Mouse (Mus musculus): ENCODE data around the gene Crb2. TPM values are rescaled to one million over a fixed set of nuclear protein-coding genes. Genes with fewer than 3 reads are reported as not detected.

Crb2 gene
- polyA plus RNA-seq, 1 experiment from 2014 or later: 10.3 TPM

- no peak overlapping the region for H3K4me3 ChIP-seq (replicated peaks)
- no peaks in the 10 kb centered on the region for H3K9me3 ChIP-seq
- H3K27ac ChIP-seq: no peak overlapping the region; the same call in 1 of the 2 replicates
- peaks cover 42% of the 10 kb centered on the region for H3K36me3 ChIP-seq
- 0 out of 2 replicates have a peak, but pooled peaks cover 13% of the 10 kb centered on the region for H3K4me1 ChIP-seq (replicated peaks)
- 75% methylated on average over 7 of the region's 7 CpGs for WGBS
- H3K9ac ChIP-seq (replicated peaks): no peak overlapping the region
- ATAC-seq: peak; percentile 51
- peaks cover 11% of the 10 kb centered on the region; the same call in 1 of the 2 replicates for H3K27me3 ChIP-seq
- no peak overlapping the region for H3K4me2 ChIP-seq (replicated peaks)
Observed at GRCm38 (mm10) chr2:37788176-37788962, 12.3 kb downstream of the Crb2 start.

- H3K4me1 ChIP-seq (replicated peaks): 0 out of 2 replicates have a peak, but pooled peaks cover 13% of the 10 kb centered on the region
- no peak overlapping the region for H3K4me3 ChIP-seq (replicated peaks)
- WGBS: 92% methylated on average over 5 of the region's 5 CpGs
- H3K9me3 ChIP-seq: no peaks in the 10 kb centered on the region
- no peak for ATAC-seq
- H3K36me3 ChIP-seq: peaks cover 43% of the 10 kb centered on the region
- H3K4me2 ChIP-seq (replicated peaks): no peak overlapping the region
- H3K9ac ChIP-seq (replicated peaks): no peak overlapping the region
- H3K27me3 ChIP-seq: peaks cover 15% of the 10 kb centered on the region; the same call in 1 of the 2 replicates
- H3K27ac ChIP-seq: no peak overlapping the region
Observed at GRCm38 (mm10) chr2:37789029-37789428, 13.0 kb downstream of the Crb2 start.

GRCm38 (mm10) chr2:37789995-37790394, 13.9 kb downstream of the Crb2 start:
- peaks cover 43% of the 10 kb centered on the region for H3K36me3 ChIP-seq
- H3K27ac ChIP-seq: no peak overlapping the region
- 93% methylated on average over 10 of the region's 10 CpGs for WGBS

GRCm38 (mm10) chr2:37790738-37791137, 14.7 kb downstream of the Crb2 start:
- ATAC-seq: no peak
- 0 out of 2 replicates have a peak, but pooled peaks cover 13% of the 10 kb centered on the region for H3K4me1 ChIP-seq (replicated peaks)
- WGBS: 94% methylated on average over 14 of the region's 14 CpGs
- no peak overlapping the region for H3K4me3 ChIP-seq (replicated peaks)
- H3K27me3 ChIP-seq: peaks cover 15% of the 10 kb centered on the region; the same call in 1 of the 2 replicates
- no peak overlapping the region for H3K9ac ChIP-seq (replicated peaks)
- no peaks in the 10 kb centered on the region for H3K9me3 ChIP-seq
- no peak overlapping the region for H3K27ac ChIP-seq
- H3K36me3 ChIP-seq: peaks cover 46% of the 10 kb centered on the region
- H3K4me2 ChIP-seq (replicated peaks): no peak overlapping the region

More at GRCm38 (mm10) chr2:37789995-37790394, 13.9 kb downstream of the Crb2 start:
- H3K4me2 ChIP-seq (replicated peaks): no peak overlapping the region
- H3K9me3 ChIP-seq: no peaks in the 10 kb centered on the region
- no peak overlapping the region for H3K4me3 ChIP-seq (replicated peaks)
- no peak overlapping the region for H3K9ac ChIP-seq (replicated peaks)
- H3K4me1 ChIP-seq (replicated peaks): 0 out of 2 replicates have a peak, but pooled peaks cover 13% of the 10 kb centered on the region
- peaks cover 15% of the 10 kb centered on the region; the same call in 1 of the 2 replicates for H3K27me3 ChIP-seq
- ATAC-seq: no peak

- WGBS: 95% methylated on average over 4 of the region's 4 CpGs
- no peak overlapping the region for H3K9ac ChIP-seq (replicated peaks)
- H3K4me2 ChIP-seq (replicated peaks): no peak overlapping the region
- H3K36me3 ChIP-seq: peaks cover 48% of the 10 kb centered on the region
- H3K4me1 ChIP-seq (replicated peaks): 0 out of 2 replicates have a peak, but pooled peaks cover 13% of the 10 kb centered on the region
- no peaks in the 10 kb centered on the region for H3K9me3 ChIP-seq
- peaks cover 11% of the 10 kb centered on the region; the same call in 1 of the 2 replicates for H3K27me3 ChIP-seq
- no peak overlapping the region for H3K4me3 ChIP-seq (replicated peaks)
- ATAC-seq: no peak
- H3K27ac ChIP-seq: no peak overlapping the region
Observed at GRCm38 (mm10) chr2:37791340-37791739, 15.3 kb downstream of the Crb2 start.

GRCm38 (mm10) chr2:37796021-37796420, 20.0 kb downstream of the Crb2 start:
- no peak overlapping the region for H3K9ac ChIP-seq (replicated peaks)
- peaks cover 9% of the 10 kb centered on the region; the same call in 1 of the 2 replicates for H3K27me3 ChIP-seq
- H3K4me2 ChIP-seq (replicated peaks): no peak overlapping the region
- no peak overlapping the region for H3K4me3 ChIP-seq (replicated peaks)
- H3K4me1 ChIP-seq (replicated peaks): peaks cover 10% of the 10 kb centered on the region; the same call in 1 of the 2 replicates
- peaks cover 58% of the 10 kb centered on the region for H3K36me3 ChIP-seq
- H3K9me3 ChIP-seq: no peaks in the 10 kb centered on the region
- 73% methylated on average over 1 of the region's 1 CpGs for WGBS
- no peak for ATAC-seq
- H3K27ac ChIP-seq: no peak overlapping the region

- H3K9me3 ChIP-seq: no peaks in the 10 kb centered on the region
- peaks cover 47% of the 10 kb centered on the region for H3K36me3 ChIP-seq
- no peak overlapping the region for H3K4me2 ChIP-seq (replicated peaks)
- peaks cover 9% of the 10 kb centered on the region; the same call in 1 of the 2 replicates for H3K27me3 ChIP-seq
- no peak for ATAC-seq
- H3K27ac ChIP-seq: no peak overlapping the region
- no peak overlapping the region for H3K4me3 ChIP-seq (replicated peaks)
- 89% methylated on average over 4 of the region's 4 CpGs for WGBS
- peaks cover 10% of the 10 kb centered on the region for H3K4me1 ChIP-seq (replicated peaks)
- no peak overlapping the region for H3K9ac ChIP-seq (replicated peaks)
Observed at GRCm38 (mm10) chr2:37797046-37797445, 21.0 kb downstream of the Crb2 start.

GRCm38 (mm10) chr2:37799137-37799536, 23.1 kb downstream of the Crb2 start:
- Histone ChIP-seq H3K27ac (no peak overlapping the region), H3K4me1 (replicated peaks) (peaks cover 12% of the 10 kb centered on the region), H3K4me2 (replicated peaks) (no peak overlapping the region), H3K9me3 (no peaks in the 10 kb centered on the region), H3K9ac (replicated peaks) (no peak overlapping the region), H3K4me3 (replicated peaks) (no peak overlapping the region), H3K36me3 (peaks cover 31% of the 10 kb centered on the region), H3K27me3 (no peaks in the 10 kb centered on the region)
- ATAC-seq: no peak
- 57% methylated on average over 6 of the region's 6 CpGs for WGBS

- WGBS: 83% methylated on average over 4 of the region's 4 CpGs
- no peaks in the 10 kb centered on the region for H3K9me3 ChIP-seq
- peaks cover 20% of the 10 kb centered on the region; the same call in 1 of the 2 replicates for H3K36me3 ChIP-seq
- peaks cover 12% of the 10 kb centered on the region for H3K4me1 ChIP-seq (replicated peaks)
- H3K27ac ChIP-seq: no peak overlapping the region
- ATAC-seq: no peak
- no peak overlapping the region for H3K9ac ChIP-seq (replicated peaks)
- H3K4me2 ChIP-seq (replicated peaks): no peak overlapping the region
- no peak overlapping the region for H3K4me3 ChIP-seq (replicated peaks)
- H3K27me3 ChIP-seq: no peaks in the 10 kb centered on the region
Observed at GRCm38 (mm10) chr2:37801687-37802086, 25.6 kb downstream of the Crb2 start.

- Histone ChIP-seq H3K9me3 (no peaks in the 10 kb centered on the region), H3K27me3 (no peaks in the 10 kb centered on the region), H3K4me2 (replicated peaks) (no peak overlapping the region), H3K36me3 (peaks cover 10% of the 10 kb centered on the region; the same call in 1 of the 2 replicates), H3K4me1 (replicated peaks) (peaks cover 12% of the 10 kb centered on the region), H3K27ac (no peak overlapping the region), H3K9ac (replicated peaks) (no peak overlapping the region), H3K4me3 (replicated peaks) (no peak overlapping the region)
- ATAC-seq: peak; percentile 79
- 48% methylated on average over 4 of the region's 4 CpGs for WGBS
Observed at GRCm38 (mm10) chr2:37802610-37803212, 26.7 kb downstream of the Crb2 start.

GRCm38 (mm10) chr2:37811682-37812081, 35.6 kb downstream of the Crb2 start:
- Histone ChIP-seq H3K9ac (replicated peaks) (no peak overlapping the region), H3K4me1 (replicated peaks) (peaks cover 14% of the 10 kb centered on the region), H3K36me3 (0 out of 2 replicates have a peak, but pooled peaks cover 3% of the 10 kb centered on the region), H3K4me3 (replicated peaks) (no peak overlapping the region), H3K27ac (peak overlapping the region; percentile 12; the same call in 1 of the 2 replicates), H3K9me3 (no peaks in the 10 kb centered on the region), H3K27me3 (peaks cover 3% of the 10 kb centered on the region; the same call in 1 of the 2 replicates), H3K4me2 (replicated peaks) (no peak overlapping the region)
- WGBS: 78% methylated on average over 2 of the region's 2 CpGs
- ATAC-seq: peak; percentile 49

- Histone ChIP-seq H3K27ac (no peak overlapping the region), H3K36me3 (0 out of 2 replicates have a peak, but pooled peaks cover 3% of the 10 kb centered on the region), H3K4me1 (replicated peaks) (peaks cover 15% of the 10 kb centered on the region), H3K4me2 (replicated peaks) (no peak overlapping the region), H3K4me3 (replicated peaks) (no peak overlapping the region), H3K9ac (replicated peaks) (no peak overlapping the region), H3K27me3 (peaks cover 4% of the 10 kb centered on the region; the same call in 1 of the 2 replicates), H3K9me3 (no peaks in the 10 kb centered on the region)
- no peak for ATAC-seq
- WGBS: 95% methylated on average over 5 of the region's 5 CpGs
Observed at GRCm38 (mm10) chr2:37812401-37812800, 36.4 kb downstream of the Crb2 start.
